Mouse (Mus musculus): ENCODE results near the gene Wdr64.

GRCm38 (mm10) chr1:175754576-175755364 is 56.4 kb downstream of the Wdr64 start:
- no peak for TF ChIP-seq POLR2A (IDR thresholded peaks at IDR 0.05; ENCODE audit: borderline replicate concordance, control insufficient read depth, low read depth, low read length)
- no peak for TF ChIP-seq CTCF (IDR thresholded peaks at IDR 0.05; ENCODE audit: control insufficient read depth, insufficient read depth, low read length)

Data from bone marrow, adult 2 months (tissue).